Mouse (Mus musculus) brain, adult 2 months (tissue): ENCODE measurements at regions not wholly inside any gene's neighbourhood (a gene's known extent, or its start where the extent isn't known, plus 50 kb on each side); places are given as distances from the start of the nearest gene placed in this dataset.

ENCODE experiments used
- DNase-seq: peaks from one replicate; pipeline ENCODE4 v3.0.0; 2011; ENCODE audit warnings: low read depth, low spot score

- DNase-seq, result no peak
Observed at GRCm38 (mm10) chr13:19888983-19889773, 65.1 kb upstream of the Gpr141 start.

DNA sequence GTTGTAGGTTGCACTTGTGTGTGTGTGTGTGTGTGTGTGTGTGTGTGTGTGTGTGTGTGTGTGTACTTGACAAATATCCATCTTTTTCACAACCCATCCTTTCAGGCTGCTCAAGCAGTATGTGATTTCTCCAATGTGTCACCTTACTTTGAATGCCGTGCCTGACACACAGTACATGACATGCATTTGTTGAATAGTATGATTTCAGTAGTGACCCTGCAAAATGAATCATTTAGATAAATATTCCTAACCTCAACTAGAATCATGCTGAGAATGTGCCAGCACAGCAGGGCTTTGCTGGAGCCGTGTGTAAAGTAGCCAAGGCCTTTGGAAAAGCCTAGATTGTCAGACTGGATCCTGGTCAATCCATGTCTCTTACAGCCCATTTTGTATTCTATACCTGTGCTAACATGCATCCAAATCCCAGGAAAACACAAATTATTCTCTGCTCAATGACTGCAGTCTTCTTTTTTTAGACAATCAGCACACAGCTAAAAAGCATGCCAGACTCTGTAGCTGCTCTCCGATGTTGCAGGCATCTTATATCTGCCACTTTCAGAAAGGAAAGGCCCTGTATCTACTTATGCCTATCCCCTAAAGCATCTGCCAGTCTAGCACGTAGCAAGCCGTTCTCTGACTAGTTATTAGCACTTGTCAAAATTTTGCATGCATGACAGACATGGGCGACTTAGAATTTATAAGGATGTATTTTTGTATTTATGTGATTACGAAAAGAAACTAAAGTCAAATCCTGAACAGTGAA, 60.0 kb upstream of the Gpr141 start:
- DNase-seq, result peak; percentile 8

DNA sequence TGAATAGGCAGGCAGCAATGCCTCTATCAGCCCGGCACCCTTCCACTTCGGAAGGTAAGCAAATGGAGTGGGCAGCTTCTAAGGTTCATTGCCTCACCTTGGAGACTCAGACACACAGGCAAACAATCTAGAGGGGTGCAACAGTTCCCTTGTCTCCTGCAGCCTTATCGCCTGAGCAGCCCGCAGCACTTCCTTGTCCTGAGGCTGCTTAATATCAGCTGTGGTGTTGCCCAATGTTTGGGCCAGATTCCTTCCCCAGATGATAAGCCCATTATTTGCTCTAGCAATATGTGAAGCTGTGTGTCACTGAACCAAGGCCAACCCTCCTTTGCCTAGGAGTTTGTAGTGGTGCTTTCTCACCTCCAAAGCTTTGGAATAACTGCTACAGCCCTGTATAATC, 58.8 kb upstream of the Gpr141 start:
- no peak for DNase-seq

GRCm38 (mm10) chr13:19881772-19882171, 57.7 kb upstream of the Gpr141 start:
- no peak for DNase-seq

GRCm38 (mm10) chr13:19874621-19875249, 50.7 kb upstream of the Gpr141 start:
- DNase-seq, result no peak
